7 mouse cellular contexts compared by ENCODE assay signal in genomic region chr12:70974441-70975266, GRCm38 (mm10). TPM values are rescaled to one million over a fixed set of nuclear protein-coding genes. Genes with fewer than 3 reads are reported as not detected.
DNase-seq lines count a peak whose midpoint lies in the region; ATAC-seq lines count a peak whose summit lies in the region.

Gene Psma3, plus strand, starts transcription at chr12:70974621.

- H3K4me2 ChIP-seq in intestine, embryonic 15.5 days (replicated peaks), result peak within 1 kb of the TSS; percentile 57

- under 1% methylated on average over 71 of the region's 71 CpGs for WGBS in intestine, embryonic 15.5 days
- under 1% methylated on average over 71 of the region's 71 CpGs for WGBS in midbrain, embryonic 10.5 days

- no peaks in the 10 kb centered on the region for H3K27me3 ChIP-seq in intestine, embryonic 15.5 days (replicated peaks)
- H3K27me3 ChIP-seq in midbrain, embryonic 10.5 days (ENCODE audit: low read depth, poor library complexity, severe bottlenecking), result no peaks in the 10 kb centered on the region

- intact Hi-C loops in gastrocnemius, postnatal 36 days (cut with DNase I), result no loop called here
- intact Hi-C loops in left cerebral cortex, postnatal 25 days (cut with DNase I), result loop anchor here (1.0 kb wide), 1 partner anchor 41 kb away; the partner anchor contains the start of gene Arid4a

- no peaks in the 10 kb centered on the region; the same call in 1 of the 2 replicates for H3K36me3 ChIP-seq in intestine, embryonic 15.5 days
- peaks cover 20% of the 10 kb centered on the region for H3K36me3 ChIP-seq in midbrain, embryonic 10.5 days

- peak within 1 kb of the TSS; percentile 98 for H3K27ac ChIP-seq in intestine, embryonic 15.5 days
- peak within 1 kb of the TSS; percentile 98 for H3K27ac ChIP-seq in midbrain, embryonic 10.5 days (replicated peaks)

- ATAC-seq in intestine, embryonic 15.5 days, result peak; percentile 100

- peak within 1 kb of the TSS; percentile 98 for H3K9ac ChIP-seq in intestine, embryonic 15.5 days

- H3K4me3 ChIP-seq in intestine, embryonic 15.5 days (replicated peaks), result peak within 1 kb of the TSS; percentile 91
- H3K4me3 ChIP-seq in midbrain, embryonic 10.5 days, result peak within 1 kb of the TSS; percentile 97

- DNase-seq in adrenal gland, adult 2 months, result peak; percentile 95
- peak; percentile 85 for DNase-seq in embryo, embryonic 11.5 days (ENCODE audit: low read depth, low spot score)
- peak; percentile 86 to 87 for DNase-seq in gastrocnemius, postnatal 36 days
- DNase-seq in left cerebral cortex, postnatal 25 days (ENCODE audit: low spot score in 2 of 2), result peak; percentile 89 to 95
- DNase-seq in midbrain, embryonic 10.5 days (ENCODE audit: low spot score), result peak; percentile 90
- DNase-seq in right cerebral cortex, postnatal 4 days, result peak; percentile 81

- H3K4me1 ChIP-seq in intestine, embryonic 15.5 days (replicated peaks), result 0 out of 2 replicates have a peak, but pooled peaks cover 6% of the 10 kb centered on the region
- peaks cover 13% of the 10 kb centered on the region for H3K4me1 ChIP-seq in midbrain, embryonic 10.5 days

- H3K9me3 ChIP-seq in intestine, embryonic 15.5 days, result no peaks in the 10 kb centered on the region
- H3K9me3 ChIP-seq in midbrain, embryonic 10.5 days (replicated peaks), result no peaks in the 10 kb centered on the region

RNA-seq across cellular contexts. Expression of gene Psma3, which starts in this region (rescaled TPM):
- 100 to 1,000 TPM; 369 to 448 TPM for total RNA-seq in adrenal gland, adult 2 months (2021)
- polyA plus RNA-seq in adrenal gland, adult 2 months (2012; rRNA removed), result 6.2 and 6.8 TPM in 2 replicates
- 100 to 1,000 TPM; 278 to 296 TPM for total RNA-seq in gastrocnemius, postnatal 36 days (2021)
- 593 and 607 TPM in 2 replicates for polyA plus RNA-seq in intestine, embryonic 15.5 days (2015; fragmentation: Nextera tagmentation; extraction: Ambion mirVana)
- 100 to 1,000 TPM; 202 to 204 TPM for total RNA-seq in left cerebral cortex, postnatal 25 days (2021)
- polyA plus RNA-seq in midbrain, embryonic 10.5 days (2016; fragmentation: Nextera tagmentation; extraction: Ambion mirVana), result 620 and 680 TPM in 2 replicates

Comparison
In these comparisons a context has a peak if more than half of its experiments do, and no peak if none do; other contexts are left out.
1. Peak in every context shown above with its lines: DNase-seq, ATAC-seq, H3K4me3 ChIP-seq and H3K27ac ChIP-seq.
2. RNA of gene Psma3 (polyA plus RNA-seq): 620 to 680 TPM in midbrain, embryonic 10.5 days and 593 to 607 TPM in intestine, embryonic 15.5 days; 6.2 to 6.8 TPM in adrenal gland, adult 2 months; every median in the first group is over 10 times any median in the second.